8 mouse cellular contexts compared by ENCODE assay signal in genomic region chr5:34169954-34170353, GRCm38 (mm10). TPM values are rescaled to one million over a fixed set of nuclear protein-coding genes. Genes with fewer than 3 reads are reported as not detected.
DNase-seq lines count a peak whose midpoint lies in the region; ATAC-seq and TF ChIP-seq lines count a peak whose summit lies in the region.

No protein-coding gene starts in this region.

- peak overlapping the region; percentile 83 for H3K27ac ChIP-seq in heart, embryonic 13.5 days (replicated peaks)
- peak overlapping the region; percentile 71 for H3K27ac ChIP-seq in ES-Bruce4 (ENCODE audit: insufficient read depth, low read length)
- H3K27ac ChIP-seq in forebrain, embryonic 15.5 days (replicated peaks): peak overlapping the region; percentile 93
- peak overlapping the region; percentile 82 for H3K27ac ChIP-seq in liver, embryonic 15.5 days (replicated peaks)

- H3K9ac ChIP-seq in heart, embryonic 13.5 days: peak overlapping the region; percentile 78
- peak overlapping the region; percentile 60 for H3K9ac ChIP-seq in ES-Bruce4 (ENCODE audit: low read depth, poor library complexity, severe bottlenecking)
- H3K9ac ChIP-seq in forebrain, embryonic 15.5 days (replicated peaks): peak overlapping the region; percentile 87
- H3K9ac ChIP-seq in liver, embryonic 15.5 days: peak overlapping the region; percentile 66

- no peak for TF ChIP-seq POLR2A in ES-Bruce4 (IDR thresholded peaks at IDR 0.05; ENCODE audit: insufficient read depth, low read length)

- no peak for TF ChIP-seq CTCF in ES-Bruce4 (IDR thresholded peaks at IDR 0.05; ENCODE audit: low read depth, low read length)

- H3K4me1 ChIP-seq in heart, embryonic 13.5 days: peaks cover 31% of the 10 kb centered on the region
- H3K4me1 ChIP-seq in ES-Bruce4 (ENCODE audit: control insufficient read depth, insufficient read depth, low read length): no peaks in the 10 kb centered on the region
- H3K4me1 ChIP-seq in forebrain, embryonic 15.5 days: peaks cover 29% of the 10 kb centered on the region
- peaks cover 24% of the 10 kb centered on the region for H3K4me1 ChIP-seq in liver, embryonic 15.5 days (replicated peaks)

- H3K9me3 ChIP-seq in heart, embryonic 13.5 days: no peaks in the 10 kb centered on the region
- H3K9me3 ChIP-seq in ES-Bruce4 (replicated peaks; ENCODE audit: control insufficient read depth, insufficient read depth, low read length, poor library complexity, severe bottlenecking): no peaks in the 10 kb centered on the region
- no peaks in the 10 kb centered on the region for H3K9me3 ChIP-seq in forebrain, embryonic 15.5 days
- H3K9me3 ChIP-seq in liver, embryonic 15.5 days (replicated peaks): no peaks in the 10 kb centered on the region

- peak overlapping the region; percentile 76 for H3K4me3 ChIP-seq in heart, embryonic 13.5 days
- peak overlapping the region; percentile 65 for H3K4me3 ChIP-seq in ES-Bruce4 (ENCODE audit: low read depth, low read length)
- peak overlapping the region; percentile 86 for H3K4me3 ChIP-seq in forebrain, embryonic 15.5 days
- H3K4me3 ChIP-seq in liver, embryonic 15.5 days (replicated peaks): peak overlapping the region; percentile 79

- no peak for DNase-seq in heart, postnatal 4 days
- DNase-seq in layer of hippocampus, postnatal 10 days (ENCODE audit: low spot score in 2 of 2): no peak
- DNase-seq in layer of hippocampus, adult 9-10 months (ENCODE audit: low spot score): no peak

- no peaks in the 10 kb centered on the region for H3K27me3 ChIP-seq in heart, embryonic 13.5 days (replicated peaks)
- H3K27me3 ChIP-seq in ES-Bruce4 (ENCODE audit: control insufficient read depth, insufficient read depth, low read length, poor library complexity, severe bottlenecking): no peaks in the 10 kb centered on the region
- no peaks in the 10 kb centered on the region for H3K27me3 ChIP-seq in forebrain, embryonic 15.5 days
- no peaks in the 10 kb centered on the region for H3K27me3 ChIP-seq in liver, embryonic 15.5 days

- peak overlapping the region; percentile 78 for H3K4me2 ChIP-seq in heart, embryonic 13.5 days
- H3K4me2 ChIP-seq in forebrain, embryonic 15.5 days (replicated peaks): peak overlapping the region; percentile 69
- H3K4me2 ChIP-seq in liver, embryonic 15.5 days: peak overlapping the region; percentile 81

- 79% methylated on average over 3 of the region's 3 CpGs for WGBS in heart, embryonic 13.5 days
- WGBS in forebrain, embryonic 15.5 days: 83% methylated on average over 3 of the region's 3 CpGs
- 47% methylated on average over 3 of the region's 3 CpGs for WGBS in liver, embryonic 15.5 days (ENCODE audit: insufficient replicate concordance)

- H3K36me3 ChIP-seq in heart, embryonic 13.5 days: peaks cover 28% of the 10 kb centered on the region
- H3K36me3 ChIP-seq in ES-Bruce4 (ENCODE audit: control insufficient read depth, insufficient read depth, low read length, poor library complexity, severe bottlenecking): 0 out of 2 replicates have a peak, but pooled peaks cover 2% of the 10 kb centered on the region
- peaks cover 19% of the 10 kb centered on the region for H3K36me3 ChIP-seq in forebrain, embryonic 15.5 days
- peaks cover 5% of the 10 kb centered on the region for H3K36me3 ChIP-seq in liver, embryonic 15.5 days (replicated peaks)

- TF ChIP-seq EP300 in ES-Bruce4 (IDR thresholded peaks at IDR 0.05; ENCODE audit: insufficient read depth, low read depth, low read length): no peak

- no peak for ATAC-seq in heart, embryonic 13.5 days (ENCODE audit: extremely low read depth, insufficient number of reproducible peaks, low FRiP score, low TSS enrichment)
- ATAC-seq in forebrain, embryonic 15.5 days (replicated peaks): no peak
- ATAC-seq in liver, embryonic 15.5 days (ENCODE audit: insufficient read depth): no peak
- no peak for ATAC-seq in megakaryocyte progenitor cell, adult 5-6 weeks (replicated peaks; ENCODE audit: poor library complexity)

RNA-seq across cellular contexts. Expression of gene Haus3, which starts 0.6 kb away (rescaled TPM):
- 20.8 and 25.4 TPM in 2 replicates for polyA plus RNA-seq in heart, embryonic 13.5 days (2015; fragmentation: Nextera tagmentation; extraction: Ambion mirVana)
- total RNA-seq in heart, postnatal 4 days (2021): 10 to 100 TPM; 11.5 to 12.5 TPM
- 43.2 and 47.6 TPM in 2 replicates for polyA plus RNA-seq in ES-Bruce4 (2011; ENCODE audit: insufficient read depth, insufficient read length, low read depth, missing spikeins)
- polyA plus RNA-seq in forebrain, embryonic 15.5 days (2015; fragmentation: Nextera tagmentation; extraction: Ambion mirVana): 19.1 and 20.9 TPM in 2 replicates
- polyA plus RNA-seq in liver, embryonic 15.5 days (2015; fragmentation: Nextera tagmentation; extraction: Ambion mirVana): 20.3 and 22.1 TPM in 2 replicates
- total RNA-seq in layer of hippocampus, postnatal 10 days (2021): 1 to 10 TPM; 6.5 to 8.9 TPM
- 90.0 and 96.2 TPM in 2 replicates for total RNA-seq in megakaryocyte progenitor cell, adult 5-6 weeks (2015)
- 108 and 158 TPM in 2 replicates for total RNA-seq in megakaryocyte progenitor cell, adult 5-6 weeks (2017)

RNA-seq across cellular contexts. Expression of gene Poln, which starts 0.7 kb away (rescaled TPM):
- 0.24 and 0.47 TPM in 2 replicates for polyA plus RNA-seq in heart, embryonic 13.5 days (2015; fragmentation: Nextera tagmentation; extraction: Ambion mirVana)
- total RNA-seq in heart, postnatal 4 days (2021): under 1 TPM; 0.47 to 0.52 TPM
- polyA plus RNA-seq in ES-Bruce4 (2011; ENCODE audit: insufficient read depth, insufficient read length, low read depth, missing spikeins): 1.4 and 1.5 TPM in 2 replicates
- polyA plus RNA-seq in forebrain, embryonic 15.5 days (2015; fragmentation: Nextera tagmentation; extraction: Ambion mirVana): 0.19 and 0.34 TPM in 2 replicates
- 0.40 and 0.41 TPM in 2 replicates for polyA plus RNA-seq in liver, embryonic 15.5 days (2015; fragmentation: Nextera tagmentation; extraction: Ambion mirVana)
- 1 to 10 TPM in 1 of 2 experiments, under 1 TPM in 1; 0.58 to 2.0 TPM for total RNA-seq in layer of hippocampus, postnatal 10 days (2021)
- 1.7 and 2.1 TPM in 2 replicates for total RNA-seq in megakaryocyte progenitor cell, adult 5-6 weeks (2015)
- total RNA-seq in megakaryocyte progenitor cell, adult 5-6 weeks (2017): 1.2 and 2.5 TPM in 2 replicates

RNA-seq across cellular contexts. Expression of gene Mxd4, which starts 17.6 kb away (rescaled TPM):
- 23.1 and 23.6 TPM in 2 replicates for polyA plus RNA-seq in heart, embryonic 13.5 days (2015; fragmentation: Nextera tagmentation; extraction: Ambion mirVana)
- 10 to 100 TPM; 60.7 to 66.5 TPM for total RNA-seq in heart, postnatal 4 days (2021)
- polyA plus RNA-seq in ES-Bruce4 (2011; ENCODE audit: insufficient read depth, insufficient read length, low read depth, missing spikeins): 4.3 and 6.5 TPM in 2 replicates
- polyA plus RNA-seq in forebrain, embryonic 15.5 days (2015; fragmentation: Nextera tagmentation; extraction: Ambion mirVana): 40.5 and 44.5 TPM in 2 replicates
- polyA plus RNA-seq in liver, embryonic 15.5 days (2015; fragmentation: Nextera tagmentation; extraction: Ambion mirVana): 5.7 and 6.3 TPM in 2 replicates
- 10 to 100 TPM; 64.1 to 69.0 TPM for total RNA-seq in layer of hippocampus, postnatal 10 days (2021)
- total RNA-seq in megakaryocyte progenitor cell, adult 5-6 weeks (2015): 14.7 and 17.4 TPM in 2 replicates
- total RNA-seq in megakaryocyte progenitor cell, adult 5-6 weeks (2017): 20.1 and 21.0 TPM in 2 replicates
